21 mouse cellular contexts compared by ENCODE assay signal in the genomic region with DNA sequence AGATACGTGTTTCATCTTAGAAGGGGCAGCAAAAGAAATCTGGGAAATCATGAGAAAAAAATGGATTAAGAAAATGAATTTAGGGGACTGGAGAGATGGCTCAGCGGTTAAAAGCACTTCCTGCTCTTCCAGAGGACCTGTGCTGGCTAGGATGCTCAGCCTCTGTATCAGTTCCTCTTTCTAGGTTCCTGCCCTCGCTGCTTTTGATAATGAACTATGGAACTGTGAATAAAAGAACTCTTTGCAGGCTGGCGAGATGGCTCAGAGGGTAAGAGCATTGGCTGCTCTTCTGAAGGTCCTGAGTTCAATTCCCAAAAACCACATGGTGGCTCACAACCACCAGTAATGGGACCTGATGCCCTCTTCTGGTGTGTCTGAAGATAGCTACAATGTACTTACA. TPM values are rescaled to one million over a fixed set of nuclear protein-coding genes. Genes with fewer than 3 reads are reported as not detected.
"Had no signal": no experiment of that assay in that cellular context is flagged by ENCODE, and none has a peak within 500 bp of the region (broad histone marks: within the 10 kb centered on the region; RNA-seq: fewer than 3 reads in every experiment).

No protein-coding gene starts in this region.

- H3K36me3 ChIP-seq: limb, embryonic 12.5 days; neural tube, embryonic 13.5 days had no signal

- H3K27me3 ChIP-seq: limb, embryonic 12.5 days; megakaryocyte, embryonic 14.5 days; midbrain, embryonic 15.5 days; neural tube, embryonic 13.5 days had no signal

- H3K9ac ChIP-seq: limb, embryonic 12.5 days; liver, embryonic 14.5 days; midbrain, embryonic 15.5 days; neural tube, embryonic 13.5 days had no signal

- ATAC-seq: midbrain, embryonic 15.5 days had no signal

- H3K4me1 ChIP-seq: limb, embryonic 12.5 days; midbrain, embryonic 15.5 days; neural tube, embryonic 13.5 days had no signal

- H3K4me3 ChIP-seq: limb, embryonic 12.5 days; megakaryocyte, embryonic 14.5 days; midbrain, embryonic 15.5 days; neural tube, embryonic 13.5 days had no signal

- H3K27ac ChIP-seq: limb, embryonic 12.5 days; liver, embryonic 14.5 days; midbrain, embryonic 15.5 days; neural tube, embryonic 13.5 days had no signal

- H3K9me3 ChIP-seq: limb, embryonic 12.5 days; megakaryocyte, embryonic 14.5 days; midbrain, embryonic 15.5 days; neural tube, embryonic 13.5 days had no signal

- DNase-seq: kidney, adult 18-20 months; kidney, postnatal 10 days; liver; lung, adult 18-20 months; right cerebral cortex, postnatal 14 days; thymus, adult 2 months; thymus, postnatal 25 days had no signal

RNA-seq across cellular contexts. Expression of gene Pin1rt1, which starts 25.5 kb away (rescaled TPM):
- total RNA-seq: layer of hippocampus, adult 8-10 months; layer of hippocampus, postnatal 25 days; left cerebral cortex, adult 8-10 months; left cerebral cortex, postnatal 25 days had no signal
- polyA plus RNA-seq: kidney, embryonic 14.5 days; large intestine, adult 2 months; limb, embryonic 12.5 days; liver, embryonic 14.5 days; midbrain, embryonic 11.5 days; neural tube, embryonic 13.5 days; stomach, embryonic 14.5 days; thymus, adult 2 months; urinary bladder, adult 2 months had no signal
